Mouse (Mus musculus) CH12.LX (cell line): ENCODE results near the gene Cep97.

ENCODE experiments used
- CTCF ChIP-seq, 2 experiments: IDR thresholded peaks in 1 of 2; conservative IDR thresholded peaks in 1 of 2; 2 replicates each; pipeline ENCODE4 v1.5.1; 2011 to 2012; ENCODE audit warnings: low read depth in 2 of 2, low read length in 2 of 2, improper control_type of control experiment in 1 of 2, inconsistent platforms in 1 of 2, mild to moderate bottlenecking in 1 of 2, moderate library complexity in 1 of 2
- EP300 ChIP-seq: IDR thresholded peaks from 2 replicates; pipeline ENCODE4 v1.6.1; 2011; ENCODE audit warnings: low read length, improper control_type of control experiment
- POLR2A ChIP-seq: IDR thresholded peaks from 2 replicates; pipeline ENCODE4 v1.6.1; 2011; ENCODE audit warnings: low read depth, mild to moderate bottlenecking, improper control_type of control experiment, low read length
- ZMIZ1 ChIP-seq: IDR thresholded peaks from 2 replicates; pipeline ENCODE4 v1.6.1; 2012; ENCODE audit warnings: low read depth, mild to moderate bottlenecking, inconsistent platforms, low read length, improper control_type of control experiment

DNA sequence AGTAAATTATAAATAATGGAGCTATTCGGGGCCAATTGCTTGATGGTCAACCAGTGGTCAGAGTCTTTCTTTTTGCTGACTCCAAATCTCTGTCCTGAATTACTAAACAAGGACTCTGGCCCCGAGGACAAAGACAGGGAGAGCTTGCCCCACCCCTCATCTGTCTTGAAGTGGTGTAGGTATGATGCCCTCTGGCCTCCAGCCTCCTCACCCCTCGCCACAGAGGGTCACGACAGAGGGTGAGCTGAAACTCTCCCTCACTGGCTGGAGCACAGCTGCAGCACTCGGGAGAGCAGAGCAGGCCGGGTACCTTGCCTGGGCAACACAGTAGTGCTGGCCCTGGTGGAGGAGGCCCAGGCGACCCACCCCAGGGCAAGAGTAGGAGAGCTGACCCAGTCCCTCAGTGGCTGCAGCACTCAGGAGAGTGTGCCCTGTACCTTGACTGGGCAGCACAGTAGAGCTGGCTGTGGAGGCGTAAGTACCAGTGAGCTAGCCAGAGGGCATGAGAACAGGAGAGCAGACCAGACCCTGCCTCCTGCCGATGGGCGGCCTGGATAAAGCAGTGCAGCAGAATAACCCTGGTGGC lies 24.4 kb downstream of the Cep97 start:
- TF ChIP-seq POLR2A, result no peak
- TF ChIP-seq ZMIZ1, result no peak
- TF ChIP-seq EP300, result no peak
- TF ChIP-seq CTCF (conservative IDR thresholded peaks at IDR 0.05 in 1 of 2, IDR thresholded peaks at IDR 0.05 in 1 of 2; ENCODE audit: low read depth in 2 of 2, low read length in 2 of 2), result no peak
